ENCODE assay signal across 14 mouse cellular contexts in the genomic region with DNA sequence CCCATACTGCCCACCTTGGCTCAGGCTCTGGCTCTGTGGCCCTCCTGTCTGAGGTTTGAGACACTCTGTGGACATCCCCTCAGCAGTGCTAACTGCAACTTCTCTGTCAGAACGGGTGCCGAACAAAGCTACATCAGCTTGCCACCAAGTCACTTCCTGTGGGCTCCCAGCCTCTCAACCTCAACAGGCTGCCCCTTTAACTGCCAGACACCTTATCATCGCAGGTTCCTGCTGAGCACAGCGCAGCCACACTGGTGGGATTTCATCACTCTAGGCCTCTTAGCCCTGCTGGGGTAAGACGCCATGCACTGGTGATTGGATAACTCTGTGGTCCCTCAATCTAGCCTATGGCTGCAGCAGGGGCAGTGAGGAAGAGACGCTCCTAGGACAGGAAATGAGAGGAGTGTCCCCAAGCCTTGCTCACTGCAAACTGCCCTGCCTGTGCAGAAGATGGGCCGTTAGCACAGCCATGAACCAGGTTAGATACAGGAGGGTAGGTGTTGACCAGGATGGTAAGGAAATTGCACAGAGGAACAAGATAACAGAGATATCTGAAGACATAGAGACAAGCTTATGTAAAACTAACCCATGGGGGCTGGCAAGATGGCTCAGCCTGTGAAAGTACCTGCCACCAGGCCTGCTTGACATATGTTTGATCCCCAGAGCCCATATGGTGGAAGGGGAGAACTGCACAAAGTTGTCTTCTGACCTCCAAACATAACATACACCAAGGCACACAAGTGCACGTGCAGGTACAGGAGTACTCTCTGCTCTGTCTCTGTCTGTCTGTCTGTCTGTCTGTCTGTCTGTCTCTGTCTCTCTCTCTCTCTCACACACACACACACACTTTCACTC. TPM values are rescaled to one million over a fixed set of nuclear protein-coding genes. Genes with fewer than 3 reads are reported as not detected.
DNase-seq lines count a peak whose midpoint lies in the region; ATAC-seq and TF ChIP-seq lines count a peak whose summit lies in the region.
"Had no signal": no experiment of that assay in that cellular context is flagged by ENCODE, and none has a peak within 500 bp of the region (broad histone marks: within the 10 kb centered on the region; RNA-seq: fewer than 3 reads in every experiment).

Spns3 (minus strand) TSS at position 373 of the 855 bp plus-strand sequence.

- no peak for TF ChIP-seq CTCF in intestine, postnatal 0 days (IDR thresholded peaks at IDR 0.05; ENCODE audit: low read depth)

- no peaks in the 10 kb centered on the region for H3K4me1 ChIP-seq in intestine, postnatal 0 days (replicated peaks; ENCODE audit: control insufficient read depth, insufficient read depth, low read length)
- no peaks in the 10 kb centered on the region for H3K4me1 ChIP-seq in intestine, embryonic 15.5 days (replicated peaks)
- H3K4me1 ChIP-seq in forebrain, embryonic 15.5 days, result no peaks in the 10 kb centered on the region
- H3K4me1 ChIP-seq: stomach, embryonic 15.5 days had no signal

- no peak within 1 kb of the TSS for H3K4me2 ChIP-seq in intestine, postnatal 0 days (replicated peaks; ENCODE audit: low read depth)
- H3K4me2 ChIP-seq in intestine, embryonic 15.5 days (replicated peaks), result no peak within 1 kb of the TSS
- H3K4me2 ChIP-seq in forebrain, embryonic 15.5 days (replicated peaks), result no peak within 1 kb of the TSS
- H3K4me2 ChIP-seq: stomach, embryonic 15.5 days had no signal

- WGBS in intestine, postnatal 0 days, result 47% methylated on average over 8 of the region's 8 CpGs
- WGBS in intestine, embryonic 15.5 days, result 55% methylated on average over 8 of the region's 8 CpGs
- WGBS in forebrain, embryonic 15.5 days, result 75% methylated on average over 8 of the region's 8 CpGs

- no peak within 1 kb of the TSS for H3K4me3 ChIP-seq in intestine, postnatal 0 days (ENCODE audit: low read depth, low read length)
- no peak within 1 kb of the TSS for H3K4me3 ChIP-seq in intestine, embryonic 15.5 days (replicated peaks)
- no peak within 1 kb of the TSS for H3K4me3 ChIP-seq in forebrain, embryonic 15.5 days
- H3K4me3 ChIP-seq: stomach, embryonic 15.5 days had no signal

- ATAC-seq in intestine, postnatal 0 days, result no peak
- ATAC-seq in intestine, embryonic 15.5 days, result no peak
- peak; percentile 19 for ATAC-seq in activated CD4-positive, CD25-positive, alpha-beta regulatory T cell, adult 4 months
- ATAC-seq in megakaryocyte, adult 5-6 weeks (ENCODE audit: poor library complexity, severe bottlenecking), result peak; percentile 86
- ATAC-seq in forebrain, embryonic 15.5 days (replicated peaks), result no peak

- no peaks in the 10 kb centered on the region for H3K9me3 ChIP-seq in intestine, postnatal 0 days (ENCODE audit: control insufficient read depth)
- no peaks in the 10 kb centered on the region for H3K9me3 ChIP-seq in intestine, embryonic 15.5 days
- no peaks in the 10 kb centered on the region for H3K9me3 ChIP-seq in forebrain, embryonic 15.5 days
- H3K9me3 ChIP-seq: stomach, embryonic 15.5 days had no signal

- no peaks in the 10 kb centered on the region for H3K27me3 ChIP-seq in intestine, postnatal 0 days (replicated peaks; ENCODE audit: control insufficient read depth, insufficient read depth, low read length)
- no peaks in the 10 kb centered on the region for H3K27me3 ChIP-seq in intestine, embryonic 15.5 days (replicated peaks)
- H3K27me3 ChIP-seq in forebrain, embryonic 15.5 days, result no peaks in the 10 kb centered on the region
- H3K27me3 ChIP-seq: stomach, embryonic 15.5 days had no signal

- no peak within 1 kb of the TSS for H3K9ac ChIP-seq in intestine, postnatal 0 days (ENCODE audit: low read depth, low read length)
- no peak within 1 kb of the TSS for H3K9ac ChIP-seq in intestine, embryonic 15.5 days
- no peak within 1 kb of the TSS for H3K9ac ChIP-seq in forebrain, embryonic 15.5 days (replicated peaks)
- H3K9ac ChIP-seq: stomach, embryonic 15.5 days had no signal

- DNase-seq in thymus, postnatal 10 days (ENCODE audit: low spot score in 2 of 2), result peak; percentile 55 to 56
- DNase-seq in cerebellum, postnatal 36 days, result no peak
- DNase-seq in urinary bladder, postnatal 4 days (ENCODE audit: low spot score in 2 of 2), result no peak
- DNase-seq: adrenal gland, adult 8-10 months; cerebellum, postnatal 10 days; heart, postnatal 10 days had no signal

- H3K36me3 ChIP-seq in intestine, postnatal 0 days (ENCODE audit: control insufficient read depth, insufficient read depth), result no peaks in the 10 kb centered on the region
- H3K36me3 ChIP-seq in intestine, embryonic 15.5 days, result no peaks in the 10 kb centered on the region
- no peaks in the 10 kb centered on the region for H3K36me3 ChIP-seq in forebrain, embryonic 15.5 days
- H3K36me3 ChIP-seq: stomach, embryonic 15.5 days had no signal

- H3K27ac ChIP-seq in intestine, postnatal 0 days (ENCODE audit: low read depth, low read length), result no peak within 1 kb of the TSS
- H3K27ac ChIP-seq in intestine, embryonic 15.5 days, result no peak within 1 kb of the TSS
- no peak within 1 kb of the TSS for H3K27ac ChIP-seq in forebrain, embryonic 15.5 days (replicated peaks)
- H3K27ac ChIP-seq: kidney, postnatal 0 days; macrophage; stomach, embryonic 15.5 days had no signal

RNA-seq across cellular contexts. Expression of gene Spns3, which starts in this region (rescaled TPM):
- 11.1 and 12.2 TPM in 2 replicates for polyA plus RNA-seq in intestine, postnatal 0 days (2015; fragmentation: Nextera tagmentation; extraction: Ambion mirVana)
- polyA plus RNA-seq in intestine, embryonic 15.5 days (2015; fragmentation: Nextera tagmentation; extraction: Ambion mirVana), result 1.2 and 1.6 TPM in 2 replicates
- polyA plus RNA-seq in activated CD4-positive, CD25-positive, alpha-beta regulatory T cell, adult 4 months (2017; shearing (Covaris generic)), result under 1 TPM; 0.61 to 0.70 TPM
- 4.7 and 5.4 TPM in 2 replicates for total RNA-seq in megakaryocyte, adult 5-6 weeks (2015)
- total RNA-seq in megakaryocyte, adult 5-6 weeks (2017), result 4.3 and 6.4 TPM in 2 replicates
- polyA plus RNA-seq in forebrain, embryonic 15.5 days (2015; fragmentation: Nextera tagmentation; extraction: Ambion mirVana), result 0.08 TPM in 2 replicates
- polyA plus RNA-seq: macrophage had no signal

Comparison
In these comparisons a context has a peak if more than half of its experiments do, and no peak if none do; other contexts are left out.
1. Peak in ATAC-seq in activated CD4-positive, CD25-positive, alpha-beta regulatory T cell, adult 4 months; RNA of the gene not detected or under 1 TPM.
2. DNase-seq: peak in thymus, postnatal 10 days (2 of 2); none in cerebellum, postnatal 36 days (0 of 2) and urinary bladder, postnatal 4 days (0 of 2).